Mouse (Mus musculus) heart, adult 8-10 months (tissue): ENCODE data around the gene 1810062G17Rik. TPM values are rescaled to one million over a fixed set of nuclear protein-coding genes. Genes with fewer than 3 reads are reported as not detected.

Experiments used
- DNase-seq: peaks from one replicate; pipeline ENCODE4 v3.0.0; 2022; ENCODE audit warnings: low spot score
- microRNA-seq: library from miRNA; unstranded; fragments of <30 nt; microRNA quantifications from one replicate; pipeline ENCODE4 v1.2.0, GENCODE M21; 2022
- total RNA-seq, 4 experiments: library from RNA; stranded (reverse); gene quantifications; 2 replicates each; pipeline ENCODE4 v1.2.4; 2022

The 1810062G17Rik gene
- total RNA-seq, 4 experiments from 2014 or later = 0.32 to 0.87 TPM; not detected in 2

- DNase-seq = no peak
Measured at GRCm38 (mm10) chr3:36505306-36505705, 29.6 kb downstream of the 1810062G17Rik start.

GRCm38 (mm10) chr3:36505809-36506735 lies 30.3 kb downstream of the 1810062G17Rik start:
- DNase-seq = no peak

GRCm38 (mm10) chr3:36511491-36511890 lies 35.8 kb downstream of the 1810062G17Rik start:
- DNase-seq = no peak

GRCm38 (mm10) chr3:36516196-36516595 lies 40.5 kb downstream of the 1810062G17Rik start:
- DNase-seq = no peak

GRCm38 (mm10) chr3:36521073-36522060 lies 45.6 kb downstream of the 1810062G17Rik start, which contains the start of gene Gm11549:
TSS of gene Gm11549 (minus strand) at chr3:36521813.
- DNase-seq = no peak

GRCm38 (mm10) chr3:36522137-36522536 lies 46.4 kb downstream of the 1810062G17Rik start:
- DNase-seq = no peak

- no peak for DNase-seq
Measured at GRCm38 (mm10) chr3:36524466-36524865, 48.7 kb downstream of the 1810062G17Rik start.

GRCm38 (mm10) chr3:36530345-36530744 lies 54.6 kb downstream of the 1810062G17Rik start:
- peak; percentile 50 for DNase-seq

GRCm38 (mm10) chr3:36530781-36531180 lies 55.0 kb downstream of the 1810062G17Rik start:
- DNase-seq = no peak

GRCm38 (mm10) chr3:36531242-36531641 lies 55.5 kb downstream of the 1810062G17Rik start:
- DNase-seq = no peak

Small RNA genes lying within 50 kb of the gene (microRNA-seq; reads per million reads assigned to microRNA genes)
- not detected for gene Mir7009

Other genes starting within 250 kb of the 1810062G17Rik start
- gene Anxa5, start within 50 bp of the 1810062G17Rik start, total RNA-seq = 100 to 1,000 TPM; 107 to 114 (median 108) TPM
- gene Gm11549, start 45.9 kb downstream of the 1810062G17Rik start, total RNA-seq = not detected
- 10 to 100 TPM; 17.5 to 19.1 (median 18.5) TPM for gene Exosc9, start 76.7 kb downstream of the 1810062G17Rik start, total RNA-seq
- gene Ccna2, start 96.2 kb downstream of the 1810062G17Rik start, total RNA-seq = 1 to 10 TPM in 1 of 4 experiments, under 1 TPM in 3; 0.25 to 1.3 (median 0.59) TPM
- 1 to 10 TPM; 5.9 to 7.7 (median 6.3) TPM for gene Bbs7, start 137.5 kb downstream of the 1810062G17Rik start, total RNA-seq
- 1 to 10 TPM; 4.0 to 7.4 (median 5.9) TPM for gene Trpc3, start 214.2 kb downstream of the 1810062G17Rik start, total RNA-seq